Mouse (Mus musculus) gastrocnemius, postnatal 25 days (tissue): ENCODE data around the gene Mat1a. TPM values are rescaled to one million over a fixed set of nuclear protein-coding genes. Genes with fewer than 3 reads are reported as not detected.

Experiments used
- DNase-seq: peaks from one replicate; pipeline ENCODE4 v3.0.0; 2022
- total RNA-seq, 2 experiments: library from RNA; stranded (reverse); gene quantifications; 1 replicate in 1 of 2; 2 replicates in 1 of 2; pipeline ENCODE4 v1.2.3; 2021

The Mat1a gene
- total RNA-seq, 2 experiments from 2014 or later, result not detected

DNA sequence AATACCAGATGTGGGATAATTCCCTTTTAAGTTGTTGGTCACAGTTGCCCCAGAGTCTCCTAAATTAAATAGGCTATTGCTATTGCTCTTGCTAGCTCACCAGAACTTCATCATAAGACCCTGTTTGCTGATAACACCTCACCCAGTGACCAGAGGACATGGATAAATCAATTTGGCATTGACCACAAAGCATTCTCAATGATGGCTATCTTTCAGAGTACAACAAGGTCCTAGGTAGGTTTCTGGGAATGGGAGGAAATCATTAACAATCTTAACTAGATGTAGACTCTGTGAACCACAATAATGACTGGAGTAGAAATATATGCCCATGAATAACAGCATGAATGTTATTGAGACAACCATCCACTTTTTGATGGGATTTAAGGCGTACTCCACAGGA is 35.9 kb downstream of the Mat1a start:
- no peak for DNase-seq

GRCm38 (mm10) chr14:41146035-41146434 is 41.2 kb downstream of the Mat1a start:
- no peak for DNase-seq

GRCm38 (mm10) chr14:41146922-41147321 is 42.1 kb downstream of the Mat1a start:
- DNase-seq, result no peak

DNA sequence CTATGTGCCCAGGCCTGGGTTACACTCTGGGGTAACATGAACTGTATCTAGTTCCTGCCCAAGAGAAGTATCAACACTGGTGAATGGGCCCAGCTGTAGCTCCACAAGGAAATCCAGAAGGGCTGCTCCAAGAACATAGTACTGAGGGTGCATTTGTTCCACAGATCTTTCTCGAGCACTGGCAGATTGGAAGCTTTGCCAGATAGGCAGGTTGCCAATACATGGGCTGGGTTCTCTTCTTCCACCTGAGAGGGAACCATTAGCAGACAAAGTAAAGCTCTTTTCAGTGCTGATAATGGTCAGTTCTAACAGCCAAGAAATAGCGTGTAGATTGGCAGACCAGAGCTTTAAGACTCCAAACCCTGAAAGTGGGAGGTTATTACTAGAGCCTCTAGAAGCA is 42.5 kb downstream of the Mat1a start:
- DNase-seq, result no peak

- DNase-seq, result no peak
These were observed 46.5 kb downstream of the Mat1a start, which contains the start of gene Mbl1 for GRCm38 (mm10) chr14:41151220-41151898. Mbl1 (plus strand) TSS chr14:41151458.

DNA sequence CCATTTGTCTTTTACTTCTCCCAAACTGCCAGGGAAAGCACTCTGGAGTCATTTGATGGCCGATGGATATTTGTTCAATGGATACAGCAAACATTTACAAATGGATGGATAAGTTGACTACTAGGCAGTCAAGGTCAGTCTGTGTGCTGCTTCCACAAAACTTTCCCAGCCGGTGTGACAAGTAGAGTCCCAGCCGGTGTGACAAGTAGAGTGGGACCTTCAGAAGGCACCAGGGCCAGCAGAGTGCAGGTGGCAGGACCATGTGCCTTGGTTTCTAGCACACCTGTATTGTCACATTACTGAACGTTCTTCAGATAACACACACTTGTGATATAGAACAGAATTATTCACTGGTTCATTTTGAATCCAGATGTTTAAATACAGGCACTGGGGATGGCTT is 55.2 kb downstream of the Mat1a start:
- no peak for DNase-seq

DNA sequence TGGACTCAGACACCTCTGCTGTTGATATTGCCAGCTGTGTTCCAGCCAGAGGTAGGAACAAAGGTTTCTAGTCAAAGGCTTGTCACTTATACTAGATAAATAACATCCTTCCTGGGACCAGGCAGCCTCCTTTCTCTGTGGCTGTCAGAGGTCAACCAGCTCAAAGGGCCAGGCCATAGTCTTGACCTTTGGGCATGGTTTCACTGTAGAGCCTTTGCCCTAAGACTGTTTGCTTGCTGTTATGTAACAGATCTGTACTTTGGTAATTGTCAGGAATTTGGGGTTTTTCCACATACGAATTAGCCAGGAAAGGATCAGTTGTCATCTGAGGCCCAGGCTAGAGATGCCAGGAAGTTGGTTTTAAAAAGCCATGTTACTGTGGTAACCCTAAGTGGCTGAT is 55.9 kb downstream of the Mat1a start:
- DNase-seq, result no peak

DNA sequence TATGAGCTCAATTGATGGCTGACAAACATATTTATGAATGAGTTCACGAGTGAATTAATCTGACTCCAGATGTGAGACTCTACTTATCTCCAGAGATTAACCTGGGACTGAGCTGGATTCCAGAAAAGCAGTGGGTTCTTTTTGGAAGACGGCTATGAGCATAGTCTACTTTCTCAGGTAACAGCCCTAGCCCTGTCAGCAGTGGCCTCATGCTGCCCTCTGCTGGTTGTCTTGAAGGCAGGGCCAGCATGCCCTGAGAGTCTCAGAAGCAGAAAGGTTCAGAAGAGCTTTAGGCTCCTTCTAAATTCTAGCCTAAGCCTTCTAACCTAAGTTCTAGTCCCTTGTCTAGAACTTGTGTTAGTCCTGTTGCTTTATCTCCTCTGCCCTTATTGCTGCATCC is 57.8 kb downstream of the Mat1a start:
- DNase-seq, result no peak

DNA sequence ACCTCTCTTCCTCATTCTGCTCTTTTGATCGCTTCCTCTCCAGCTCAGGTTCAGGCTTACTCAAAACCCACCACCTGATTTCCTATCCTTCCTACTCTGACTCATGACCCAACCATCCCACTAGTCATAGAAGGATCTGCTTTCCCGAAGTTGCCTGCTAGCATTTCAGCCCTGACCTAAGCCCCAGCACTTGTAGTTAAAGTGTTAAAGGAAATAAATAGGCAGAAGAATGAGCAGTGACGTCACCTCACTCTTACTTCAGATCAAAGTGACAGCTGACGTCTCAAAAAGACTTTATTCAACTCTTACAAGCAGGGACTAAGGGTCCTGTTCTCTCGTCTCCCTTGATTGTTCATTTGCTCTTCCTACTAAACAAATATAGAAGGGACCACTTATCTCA is 62.4 kb downstream of the Mat1a start:
- no peak for DNase-seq

DNA sequence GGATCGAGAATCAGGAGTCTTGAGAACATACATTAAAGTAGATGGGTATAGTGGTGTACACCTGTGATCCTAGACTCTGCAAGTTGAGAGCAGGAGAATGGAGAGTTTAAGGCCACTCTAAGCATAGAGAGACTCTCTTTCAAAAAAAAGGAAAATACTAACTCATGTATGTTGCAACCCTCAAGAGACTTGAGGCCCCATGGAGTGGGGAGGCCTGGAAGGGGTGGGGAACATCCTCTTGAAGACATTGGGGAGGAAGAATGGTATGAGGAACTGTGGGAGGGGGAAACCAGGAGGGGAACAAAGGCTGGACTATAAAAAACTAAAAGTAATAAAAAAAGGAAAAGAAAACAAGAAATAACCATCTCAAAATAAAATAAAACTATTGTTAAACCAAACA is 63.7 kb downstream of the Mat1a start:
- DNase-seq, result no peak

DNA sequence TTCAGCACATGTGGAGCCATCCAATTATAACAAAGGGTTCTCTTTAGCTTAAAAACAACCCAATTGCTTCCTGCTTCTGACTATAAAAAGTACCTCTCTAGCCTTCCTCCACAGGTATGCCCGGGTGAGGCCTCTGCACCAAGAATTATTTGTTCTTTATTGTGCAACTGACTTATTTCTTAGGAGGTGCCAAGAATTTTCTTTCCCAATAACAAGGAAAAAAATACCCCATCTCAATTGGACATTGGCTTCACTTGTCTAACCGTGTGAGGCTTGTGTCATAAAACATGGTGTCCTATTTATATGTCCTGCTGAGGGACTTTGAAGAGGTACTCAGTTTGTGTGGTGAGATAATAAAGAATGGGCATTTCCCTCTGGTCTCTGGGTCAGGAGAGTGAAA is 65.7 kb downstream of the Mat1a start:
- no peak for DNase-seq

Other genes starting within 250 kb of the Mat1a start
- gene Sh2d4b, start 211.8 kb upstream of the Mat1a start, total RNA-seq, result under 1 TPM; 0.13 to 0.72 TPM
- 10 to 100 TPM; 10.4 to 12.3 TPM for gene Tspan14, start 138.2 kb upstream of the Mat1a start, total RNA-seq
- gene Fam213a, start 91.2 kb upstream of the Mat1a start, total RNA-seq, result 10 to 100 TPM; 15.6 to 18.9 TPM
- not detected for gene Dydc2, start 35.8 kb upstream of the Mat1a start, total RNA-seq
- gene Dydc1, start 32.1 kb upstream of the Mat1a start, total RNA-seq, result not detected
- not detected for gene Sftpa1, start 26.7 kb downstream of the Mat1a start, total RNA-seq
- not detected for gene Mbl1, start 46.4 kb downstream of the Mat1a start, total RNA-seq
- not detected for gene Sftpd, start 80.1 kb downstream of the Mat1a start, total RNA-seq
- not detected for gene Gm2832, start 173.8 kb downstream of the Mat1a start, total RNA-seq
- not detected for gene Gm5798, start 243.6 kb downstream of the Mat1a start, total RNA-seq